Mouse (Mus musculus) liver, adult 2 months (tissue): ENCODE data around the gene Olfr1393. TPM values are rescaled to one million over a fixed set of nuclear protein-coding genes. Genes with fewer than 3 reads are reported as not detected.

Experiments
- DNase-seq: peaks from one replicate; pipeline ENCODE4 v3.0.0-alpha.2; 2011; ENCODE audit warnings: low read depth, low spot score; ENCODE audit errors: extremely low read depth
- H3K27ac ChIP-seq: fragments of 200-500 bp; replicated peaks from 2 replicates; pipeline ENCODE4 v1.5.1; 2012; ENCODE audit warnings: low read depth, mild to moderate bottlenecking, control low read depth, inconsistent platforms, low read length; ENCODE audit not compliant: insufficient read depth
- H3K27me3 ChIP-seq: fragments of 200-500 bp; 2 replicates; pipeline ENCODE4 v1.6.1; 2012; ENCODE audit warnings: mild to moderate bottlenecking, moderate library complexity, low read length, inconsistent platforms; ENCODE audit not compliant: control insufficient read depth, insufficient read depth
- H3K36me3 ChIP-seq: fragments of 200-500 bp; 2 replicates; pipeline ENCODE4 v1.6.1; 2012; ENCODE audit warnings: low read length, inconsistent platforms; ENCODE audit not compliant: control insufficient read depth, insufficient read depth
- H3K4me1 ChIP-seq: fragments of 200-500 bp; 2 replicates; pipeline ENCODE4 v1.6.1; 2011; ENCODE audit warnings: low read length; ENCODE audit not compliant: control insufficient read depth, insufficient read depth
- H3K4me3 ChIP-seq: fragments of 200-500 bp; 2 replicates; pipeline ENCODE4 v1.5.1; 2011; ENCODE audit warnings: low read depth, mild to moderate bottlenecking, control low read depth, low read length, moderate library complexity; ENCODE audit not compliant: insufficient read depth
- H3K79me2 ChIP-seq: fragments of 200-500 bp; 2 replicates; pipeline ENCODE4 v1.6.1; 2012; ENCODE audit warnings: inconsistent platforms, mild to moderate bottlenecking, low read length, moderate library complexity; ENCODE audit not compliant: control insufficient read depth, insufficient read depth
- H3K9ac ChIP-seq: fragments of 200-500 bp; 2 replicates; pipeline ENCODE4 v1.6.1; 2012; ENCODE audit warnings: low read depth, mild to moderate bottlenecking, control low read depth, inconsistent platforms, low read length
- CTCF ChIP-seq: fragments of 200-500 bp; IDR thresholded peaks from 2 replicates; pipeline ENCODE4 v1.5.1; 2011; ENCODE audit warnings: low read depth, low read length, control low read depth
- POLR2A ChIP-seq: fragments of 200-500 bp; IDR thresholded peaks from 2 replicates; pipeline ENCODE4 v1.6.1; 2011; ENCODE audit warnings: low read length, control low read depth; ENCODE audit not compliant: insufficient read depth; ENCODE audit errors: extremely low read depth
- WGBS: fragments of 180-500 bp; shearing (Covaris S2); methylation state at CpG from one replicate; pipeline ENCODE4 v1.1.7; 2018; 5-methylcytosine and 5-hydroxymethylcytosine counted together
- polyA plus RNA-seq: library from polyadenylated mRNA; depleted of rRNA; stranded (reverse); fragments of >200 nt; gene quantifications from 2 replicates; pipeline ENCODE4 v1.2.3, GENCODE M21; 2012
- total RNA-seq: library from RNA; depleted of rRNA; stranded (reverse); fragments of >200 nt; gene quantifications from 2 replicates; pipeline ENCODE4 v1.2.3, GENCODE M21; 2014

The Olfr1393 gene
- total and polyA plus RNA-seq, 2 experiments = 0.09 to 0.55 TPM

GRCm38 (mm10) chr11:49240874-49241273, 37.2 kb upstream of the Olfr1393 start:
- Histone ChIP-seq H3K27ac (no peak overlapping the region), H3K27me3 (no peaks in the 10 kb centered on the region)

GRCm38 (mm10) chr11:49241471-49241870, 36.6 kb upstream of the Olfr1393 start:
- Histone ChIP-seq H3K9ac (no peak overlapping the region), H3K79me2 (no peaks in the 10 kb centered on the region; the same call in 1 of the 2 replicates), H3K36me3 (no peaks in the 10 kb centered on the region), H3K4me3 (no peak overlapping the region), H3K27me3 (no peaks in the 10 kb centered on the region), H3K4me1 (peaks cover 18% of the 10 kb centered on the region), H3K27ac (no peak overlapping the region)
- 55% methylated on average over 1 of the region's 1 CpGs for WGBS
- no peak for TF ChIP-seq POLR2A
- TF ChIP-seq CTCF = no peak
- no peak for DNase-seq

More at GRCm38 (mm10) chr11:49240874-49241273, 37.2 kb upstream of the Olfr1393 start:
- no peak overlapping the region for H3K4me3 ChIP-seq
- no peaks in the 10 kb centered on the region for H3K36me3 ChIP-seq
- WGBS = 73% methylated on average over 4 of the region's 4 CpGs
- H3K4me1 ChIP-seq = peaks cover 22% of the 10 kb centered on the region
- TF ChIP-seq POLR2A (no peak), CTCF (no peak)
- no peaks in the 10 kb centered on the region for H3K79me2 ChIP-seq
- no peak overlapping the region for H3K9ac ChIP-seq
- DNase-seq = no peak

GRCm38 (mm10) chr11:49242944-49243626, 35.0 kb upstream of the Olfr1393 start:
- no peak for TF ChIP-seq POLR2A
- peaks cover 15% of the 10 kb centered on the region for H3K4me1 ChIP-seq
- peak overlapping the region; percentile 64 for H3K4me3 ChIP-seq
- H3K9ac ChIP-seq = no peak overlapping the region
- H3K79me2 ChIP-seq = peaks cover 9% of the 10 kb centered on the region; the same call in 1 of the 2 replicates
- no peaks in the 10 kb centered on the region for H3K36me3 ChIP-seq
- WGBS = 20% methylated on average over 11 of the region's 11 CpGs
- H3K27me3 ChIP-seq = no peaks in the 10 kb centered on the region
- DNase-seq = peak; percentile 62
- H3K27ac ChIP-seq = peak overlapping the region; percentile 33

GRCm38 (mm10) chr11:49243727-49244594, 34.1 kb upstream of the Olfr1393 start, which contains the start of gene Mgat1:
Gene Mgat1 (plus strand): TSS chr11:49244191.
- Histone ChIP-seq H3K27ac (peak within 1 kb of the TSS; percentile 61), H3K27me3 (no peaks in the 10 kb centered on the region), H3K9ac (peak within 1 kb of the TSS; percentile 75), H3K4me3 (peak within 1 kb of the TSS; percentile 64), H3K4me1 (peaks cover 21% of the 10 kb centered on the region), H3K36me3 (no peaks in the 10 kb centered on the region), H3K79me2 (peaks cover 11% of the 10 kb centered on the region; the same call in 1 of the 2 replicates)
- TF ChIP-seq POLR2A (peak; percentile 53; the same call in 1 of the 2 replicates), CTCF (0 out of 2 replicates have a peak, but pooled peaks have one; percentile 4)
- DNase-seq = peak; percentile 91
- 1% methylated on average over 60 of the region's 60 CpGs for WGBS

- TF ChIP-seq POLR2A (no peak), CTCF (no peak)
- Histone ChIP-seq H3K4me3 (peak overlapping the region; percentile 64), H3K4me1 (peaks cover 27% of the 10 kb centered on the region), H3K27ac (peak overlapping the region; percentile 55), H3K27me3 (no peaks in the 10 kb centered on the region), H3K36me3 (no peaks in the 10 kb centered on the region), H3K79me2 (peaks cover 17% of the 10 kb centered on the region; the same call in 1 of the 2 replicates), H3K9ac (peak overlapping the region; percentile 28)
- 0% methylated on average over 4 of the region's 4 CpGs for WGBS
- DNase-seq = no peak
Measured at GRCm38 (mm10) chr11:49244595-49244930, 33.5 kb upstream of the Olfr1393 start.

- WGBS = 5% methylated on average over 7 of the region's 7 CpGs
- peak; percentile 91 for DNase-seq
- Histone ChIP-seq H3K36me3 (no peaks in the 10 kb centered on the region), H3K27ac (peak overlapping the region; percentile 55), H3K4me3 (peak overlapping the region; percentile 59), H3K4me1 (peaks cover 30% of the 10 kb centered on the region), H3K79me2 (peaks cover 22% of the 10 kb centered on the region; the same call in 1 of the 2 replicates), H3K27me3 (no peaks in the 10 kb centered on the region), H3K9ac (peak overlapping the region; percentile 67)
- TF ChIP-seq CTCF (no peak), POLR2A (peak; percentile 39; the same call in 1 of the 2 replicates)
Measured at GRCm38 (mm10) chr11:49245176-49245575, 32.9 kb upstream of the Olfr1393 start.
